Mouse (Mus musculus): ENCODE results near the gene Dhx34. TPM values are rescaled to one million over a fixed set of nuclear protein-coding genes. Genes with fewer than 3 reads are reported as not detected.

The Dhx34 gene
- total RNA-seq, 1 experiment: 8.6 TPM

DNA sequence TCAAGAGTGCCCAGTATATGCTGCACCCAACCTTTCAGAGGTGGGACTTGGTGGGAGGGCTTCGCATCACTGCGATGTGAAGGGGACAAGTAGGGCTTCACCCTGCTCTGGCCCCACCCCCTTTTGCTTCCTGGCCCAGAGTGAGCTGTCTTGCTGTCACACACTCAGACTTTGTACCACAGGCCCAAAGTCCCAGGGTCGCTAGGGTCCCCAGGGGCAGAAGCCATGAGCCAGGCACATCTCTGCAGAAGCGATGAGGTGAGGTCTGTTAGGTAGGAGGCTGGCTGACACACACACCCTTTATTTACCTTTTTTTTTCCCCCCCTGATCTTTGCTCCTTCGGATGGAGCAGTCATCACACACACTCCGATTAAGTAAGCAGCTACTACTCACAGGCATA lies 8.6 kb downstream of the Dhx34 start:
- in situ Hi-C loops (cut with MboI; ENCODE audit: low sequenced_read_pairs in 2 of 2, unreplicated experiment in 2 of 2): no loop called here
- no peaks in the 10 kb centered on the region for H3K9me3 ChIP-seq (ENCODE audit: control insufficient read depth, insufficient read depth, low read depth, low read length)
- H3K4me3 ChIP-seq (ENCODE audit: insufficient read depth in 1 of 2, low read depth in 1 of 2, low read length in 2 of 2, poor library complexity in 1 of 2, severe bottlenecking in 1 of 2): no peak overlapping the region
- TF ChIP-seq MAFK (IDR thresholded peaks at IDR 0.05; ENCODE audit: insufficient read depth, low read depth, low read length): no peak
- TF ChIP-seq HCFC1 (IDR thresholded peaks at IDR 0.05; ENCODE audit: borderline replicate concordance, insufficient read depth, low read length): no peak
- TF ChIP-seq CHD2 (IDR thresholded peaks at IDR 0.05; ENCODE audit: low read depth, low read length): no peak
- no peak for TF ChIP-seq ZC3H11A (IDR thresholded peaks at IDR 0.05; ENCODE audit: borderline replicate concordance, low read depth, low read length)
- no peak for TF ChIP-seq ZNF384 (IDR thresholded peaks at IDR 0.05; ENCODE audit: low read depth, low read length)
- H3K4me1 ChIP-seq (ENCODE audit: control insufficient read depth in 2 of 2, insufficient read depth in 2 of 2, low read length in 2 of 2, poor library complexity in 1 of 2): peaks cover 0 to 4% of the 10 kb centered on the region in 2 experiments; a peak in 1 of 4 replicates
- H3K36me3 ChIP-seq (ENCODE audit: control insufficient read depth, insufficient read depth, low read length, poor library complexity, severe bottlenecking): peaks cover 4% of the 10 kb centered on the region; the same call in 1 of the 2 replicates
- H3K27ac ChIP-seq (ENCODE audit: insufficient read depth, low read depth, low read length, poor library complexity, severe bottlenecking): no peak overlapping the region
- no peak overlapping the region for H3K9ac ChIP-seq (ENCODE audit: insufficient read depth, low read depth, low read length, poor library complexity, severe bottlenecking)
- DNase-seq (ENCODE audit: low read depth, low spot score): no peak

DNA sequence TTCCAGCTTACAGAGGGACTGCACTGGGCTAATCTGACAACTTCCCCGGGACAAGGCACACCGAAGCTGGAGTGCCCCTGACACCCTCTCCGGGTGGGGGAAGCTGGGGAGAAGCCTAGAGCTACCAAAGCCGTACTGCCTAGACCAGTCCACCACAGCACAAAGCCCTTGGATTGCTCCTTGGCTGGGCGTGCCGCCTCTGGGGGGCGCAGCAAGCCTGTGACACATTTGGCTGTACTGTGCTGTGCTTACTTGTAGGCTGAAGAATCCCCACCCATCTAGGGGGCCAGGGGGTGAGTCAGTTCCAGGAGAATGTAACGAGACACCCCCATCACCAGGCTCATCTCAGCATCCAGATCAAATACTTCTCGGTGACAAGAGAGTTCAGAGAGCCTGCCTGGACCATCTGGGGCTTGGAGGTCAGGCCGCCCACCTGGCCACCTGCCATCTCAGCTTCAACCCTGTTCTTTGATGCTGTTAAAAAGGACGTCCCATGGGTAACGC lies 10.9 kb downstream of the Dhx34 start:
- no peak for DNase-seq (ENCODE audit: low read depth, low spot score)
- Histone ChIP-seq H3K36me3 (ENCODE audit: control insufficient read depth, insufficient read depth, low read length, poor library complexity, severe bottlenecking) (peaks cover 4% of the 10 kb centered on the region; the same call in 1 of the 2 replicates), H3K4me3 (ENCODE audit: insufficient read depth in 1 of 2, low read depth in 1 of 2, low read length in 2 of 2, poor library complexity in 1 of 2, severe bottlenecking in 1 of 2) (no peak overlapping the region), H3K9me3 (ENCODE audit: control insufficient read depth, insufficient read depth, low read depth, low read length) (no peaks in the 10 kb centered on the region), H3K4me1 (ENCODE audit: control insufficient read depth in 2 of 2, insufficient read depth in 2 of 2, low read length in 2 of 2, poor library complexity in 1 of 2) (no peaks in the 10 kb centered on the region), H3K9ac (ENCODE audit: insufficient read depth, low read depth, low read length, poor library complexity, severe bottlenecking) (no peak overlapping the region), H3K27ac (ENCODE audit: insufficient read depth, low read depth, low read length, poor library complexity, severe bottlenecking) (no peak overlapping the region)
- in situ Hi-C loops (cut with MboI; ENCODE audit: low sequenced_read_pairs in 2 of 2, unreplicated experiment in 2 of 2): no loop called here
- no peak for TF ChIP-seq ZNF384 (IDR thresholded peaks at IDR 0.05; ENCODE audit: low read depth, low read length)
- TF ChIP-seq MAFK (IDR thresholded peaks at IDR 0.05; ENCODE audit: insufficient read depth, low read depth, low read length): no peak
- no peak for TF ChIP-seq CHD2 (IDR thresholded peaks at IDR 0.05; ENCODE audit: low read depth, low read length)
- TF ChIP-seq HCFC1 (IDR thresholded peaks at IDR 0.05; ENCODE audit: borderline replicate concordance, insufficient read depth, low read length): no peak
- no peak for TF ChIP-seq ZC3H11A (IDR thresholded peaks at IDR 0.05; ENCODE audit: borderline replicate concordance, low read depth, low read length)

DNA sequence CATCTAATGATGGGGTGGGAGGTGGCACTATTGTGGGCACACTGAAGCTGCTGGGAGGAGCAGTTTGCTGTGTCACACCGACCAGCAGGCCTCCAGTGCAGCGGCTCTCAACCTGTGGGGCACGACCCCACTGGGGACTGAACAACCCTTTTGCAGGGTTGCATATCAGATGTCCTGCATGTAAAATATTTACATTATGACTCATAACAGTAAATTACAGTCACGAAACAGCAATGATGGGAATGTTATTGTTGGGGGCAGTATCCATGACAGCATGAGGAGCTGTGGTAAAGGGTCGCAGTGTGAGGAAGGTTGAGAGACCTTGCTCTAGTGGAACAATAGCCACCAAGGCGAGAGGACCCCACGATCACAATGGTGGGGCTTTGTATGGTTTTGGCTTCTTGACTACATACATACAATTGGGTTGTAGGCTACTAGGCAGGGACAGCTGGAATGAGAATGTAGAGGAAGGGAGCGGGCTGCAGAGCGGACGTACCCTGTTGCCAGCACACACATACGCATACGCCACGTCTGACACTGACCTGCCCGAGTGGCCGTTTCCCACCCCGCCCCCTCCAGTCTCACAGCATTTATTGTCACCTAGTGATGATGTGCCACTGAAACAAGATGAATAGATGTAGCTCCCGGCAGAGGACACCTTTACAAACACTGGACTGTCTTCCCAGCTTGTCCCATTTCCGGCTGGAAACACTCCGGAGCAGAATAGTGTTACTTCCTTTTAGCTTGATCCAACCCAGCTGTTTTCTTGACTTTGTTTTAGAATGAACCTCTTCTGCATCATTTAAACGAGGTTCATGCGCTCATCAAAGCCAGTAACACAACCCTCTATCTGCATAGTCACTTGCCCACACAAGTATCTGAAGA lies 12.8 kb downstream of the Dhx34 start:
- Histone ChIP-seq H3K9ac (ENCODE audit: insufficient read depth, low read depth, low read length, poor library complexity, severe bottlenecking) (no peak overlapping the region), H3K4me3 (ENCODE audit: insufficient read depth in 1 of 2, low read depth in 1 of 2, low read length in 2 of 2, poor library complexity in 1 of 2, severe bottlenecking in 1 of 2) (no peak overlapping the region), H3K27ac (ENCODE audit: insufficient read depth, low read depth, low read length, poor library complexity, severe bottlenecking) (no peak overlapping the region), H3K9me3 (ENCODE audit: control insufficient read depth, insufficient read depth, low read depth, low read length) (no peaks in the 10 kb centered on the region), H3K4me1 (ENCODE audit: control insufficient read depth in 2 of 2, insufficient read depth in 2 of 2, low read length in 2 of 2, poor library complexity in 1 of 2) (peaks cover 0 to 6% of the 10 kb centered on the region in 2 experiments; a peak in 1 of 4 replicates), H3K36me3 (ENCODE audit: control insufficient read depth, insufficient read depth, low read length, poor library complexity, severe bottlenecking) (peaks cover 4% of the 10 kb centered on the region; the same call in 1 of the 2 replicates)
- in situ Hi-C loops (cut with MboI; ENCODE audit: low sequenced_read_pairs in 2 of 2, unreplicated experiment in 2 of 2): loop anchor here in 1 of 2 experiments (10.0 kb wide), 1 partner anchor 64 kb away; no protein-coding TSS in a partner anchor
- no peak for DNase-seq (ENCODE audit: low read depth, low spot score)
- TF ChIP-seq ZNF384 (IDR thresholded peaks at IDR 0.05; ENCODE audit: low read depth, low read length) (no peak), MAFK (IDR thresholded peaks at IDR 0.05; ENCODE audit: insufficient read depth, low read depth, low read length) (no peak), HCFC1 (IDR thresholded peaks at IDR 0.05; ENCODE audit: borderline replicate concordance, insufficient read depth, low read length) (no peak), CHD2 (IDR thresholded peaks at IDR 0.05; ENCODE audit: low read depth, low read length) (no peak), ZC3H11A (IDR thresholded peaks at IDR 0.05; ENCODE audit: borderline replicate concordance, low read depth, low read length) (no peak)

DNA sequence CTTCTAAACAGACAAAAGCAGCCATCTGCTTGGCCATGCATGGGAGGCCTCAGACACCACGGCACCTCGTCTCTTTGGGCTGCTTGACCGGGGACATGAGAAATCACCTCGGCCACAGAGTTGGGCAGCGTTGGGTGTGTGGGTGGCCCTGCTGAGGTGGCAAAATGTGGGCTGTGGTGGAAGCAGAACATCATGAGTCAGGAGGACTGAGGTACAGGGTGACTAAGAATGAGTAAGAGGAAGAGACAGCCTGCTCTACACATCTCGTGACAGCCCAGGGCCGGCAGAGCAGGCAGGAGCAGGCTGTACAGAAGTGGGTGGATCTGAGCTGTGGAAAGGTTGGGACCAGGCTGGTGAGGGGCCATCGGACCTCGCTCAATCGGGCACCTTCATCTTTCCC lies 14.3 kb downstream of the Dhx34 start:
- in situ Hi-C loops (cut with MboI; ENCODE audit: low sequenced_read_pairs in 2 of 2, unreplicated experiment in 2 of 2): loop anchor here in 1 of 2 experiments (10.0 kb wide), 1 partner anchor 63 kb away; no protein-coding TSS in a partner anchor
- no peak for DNase-seq (ENCODE audit: low read depth, low spot score)
- Histone ChIP-seq H3K9me3 (ENCODE audit: control insufficient read depth, insufficient read depth, low read depth, low read length) (no peaks in the 10 kb centered on the region), H3K4me3 (ENCODE audit: insufficient read depth in 1 of 2, low read depth in 1 of 2, low read length in 2 of 2, poor library complexity in 1 of 2, severe bottlenecking in 1 of 2) (no peak overlapping the region), H3K36me3 (ENCODE audit: control insufficient read depth, insufficient read depth, low read length, poor library complexity, severe bottlenecking) (peaks cover 4% of the 10 kb centered on the region; the same call in 1 of the 2 replicates), H3K4me1 (ENCODE audit: control insufficient read depth in 2 of 2, insufficient read depth in 2 of 2, low read length in 2 of 2, poor library complexity in 1 of 2) (peaks cover 0 to 6% of the 10 kb centered on the region in 2 experiments; a peak in 1 of 4 replicates), H3K27ac (ENCODE audit: insufficient read depth, low read depth, low read length, poor library complexity, severe bottlenecking) (no peak overlapping the region), H3K9ac (ENCODE audit: insufficient read depth, low read depth, low read length, poor library complexity, severe bottlenecking) (no peak overlapping the region)
- no peak for TF ChIP-seq MAFK (IDR thresholded peaks at IDR 0.05; ENCODE audit: insufficient read depth, low read depth, low read length)
- TF ChIP-seq ZNF384 (IDR thresholded peaks at IDR 0.05; ENCODE audit: low read depth, low read length): no peak
- no peak for TF ChIP-seq ZC3H11A (IDR thresholded peaks at IDR 0.05; ENCODE audit: borderline replicate concordance, low read depth, low read length)
- TF ChIP-seq CHD2 (IDR thresholded peaks at IDR 0.05; ENCODE audit: low read depth, low read length): no peak
- TF ChIP-seq HCFC1 (IDR thresholded peaks at IDR 0.05; ENCODE audit: borderline replicate concordance, insufficient read depth, low read length): no peak
